Mouse (Mus musculus) midbrain, embryonic 14.5 days (tissue): Measurements from ENCODE around the gene Tmub2. TPM values are rescaled to one million over a fixed set of nuclear protein-coding genes. Genes with fewer than 3 reads are reported as not detected.
A peak's percentile ranks its signal among the peaks of the same experiment; 100 is the strongest.

ENCODE experiments used
- ATAC-seq: fragments of 200-750 bp; cut with Nextera tagmentation; 2 replicates; pipeline ENCODE4 v1.8.0; 2017; ENCODE audit warnings: moderate number of reproducible peaks, moderate library complexity; ENCODE audit not compliant: low FRiP score, low TSS enrichment
- DNase-seq: peaks from one replicate; pipeline ENCODE4 v3.0.0-alpha.2; 2015
- H3K27ac ChIP-seq: fragments of 300-500 bp; sonication (generic); replicated peaks from 2 replicates; pipeline ENCODE4 v1.5.1; 2014; ENCODE audit warnings: mild to moderate bottlenecking, low read depth, low read length, moderate library complexity
- H3K27me3 ChIP-seq: fragments of 300-500 bp; sonication (generic); 2 replicates; pipeline ENCODE4 v1.6.1; 2014; ENCODE audit warnings: low read length, control low read depth, mixed read lengths; ENCODE audit not compliant: control insufficient read depth, insufficient read depth
- H3K36me3 ChIP-seq: fragments of 300-500 bp; sonication (generic); 2 replicates; pipeline ENCODE4 v1.6.1; 2014; ENCODE audit warnings: low read length, control low read depth; ENCODE audit not compliant: control insufficient read depth, insufficient read depth
- H3K4me1 ChIP-seq: fragments of 300-500 bp; sonication (generic); 2 replicates; pipeline ENCODE4 v1.6.1; 2014; ENCODE audit warnings: mild to moderate bottlenecking, antibody characterized with exemption, low read length, control low read depth; ENCODE audit not compliant: control insufficient read depth, insufficient read depth
- H3K4me2 ChIP-seq: fragments of 300-500 bp; sonication (generic); 2 replicates; pipeline ENCODE4 v1.6.1; 2014; ENCODE audit warnings: mild to moderate bottlenecking, low read length, moderate library complexity
- H3K4me3 ChIP-seq: fragments of 300-500 bp; sonication (generic); replicated peaks from 2 replicates; pipeline ENCODE4 v1.5.1; 2014; ENCODE audit warnings: low read depth, low read length
- H3K9ac ChIP-seq: fragments of 300-500 bp; sonication (generic); replicated peaks from 2 replicates; pipeline ENCODE4 v1.6.1; 2014; ENCODE audit warnings: mild to moderate bottlenecking, low read length, moderate library complexity
- H3K9me3 ChIP-seq: fragments of 300-500 bp; sonication (generic); 2 replicates; pipeline ENCODE4 v1.6.1; 2016; ENCODE audit warnings: low read length, control low read depth, mixed read lengths; ENCODE audit not compliant: control insufficient read depth
- WGBS: fragments of 180-500 bp; shearing (Covaris S2); extraction: QIAGEN DNeasy Blood & Tissue Kit; methylation state at CpG from one replicate; pipeline ENCODE4 v1.1.7; 2014; 5-methylcytosine and 5-hydroxymethylcytosine counted together
- polyA plus RNA-seq: library from polyadenylated mRNA; unstranded; fragments of >200 nt; fragmentation: Nextera tagmentation; extraction: Ambion mirVana; gene quantifications from 2 replicates; pipeline ENCODE4 v1.2.1, GENCODE M21; 2014

Gene Tmub2
- polyA plus RNA-seq, result 76.4 and 78.4 TPM in 2 replicates

DNA sequence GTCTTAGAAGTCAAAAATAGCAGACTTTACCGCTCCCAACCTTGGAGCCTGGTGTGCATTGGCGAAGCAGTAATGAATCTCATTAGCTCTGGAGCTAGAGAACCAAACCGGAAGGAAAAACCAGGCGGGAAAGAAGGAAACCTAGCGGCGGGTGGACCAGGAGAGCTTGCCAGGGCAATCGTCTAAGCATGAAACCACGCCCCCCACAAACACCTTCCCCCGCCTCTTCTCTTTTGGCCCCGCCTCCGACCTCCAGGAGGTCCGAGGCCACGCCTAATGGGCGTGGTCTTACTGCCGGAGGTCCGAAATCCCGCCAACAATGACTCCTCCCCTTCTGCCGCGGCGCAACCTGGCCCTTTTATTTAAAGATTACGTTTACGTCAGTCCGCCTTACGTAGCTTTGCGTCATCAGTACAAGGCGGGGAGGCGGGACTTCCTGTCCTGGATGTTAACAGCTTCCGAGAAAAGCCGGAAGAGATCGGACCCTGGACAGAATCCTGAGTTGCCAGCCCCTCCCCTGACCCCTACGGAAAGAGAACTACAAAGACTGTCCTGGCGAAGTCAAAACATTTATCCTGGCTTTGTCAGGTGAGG is at the start of gene Tmub2:
Tmub2 (plus strand) TSS at position 431 of the 594 bp plus-strand sequence.
- peak within 1 kb of the TSS; percentile 73 for H3K4me2 ChIP-seq
- peaks cover 27% of the 10 kb centered on the region for H3K36me3 ChIP-seq
- H3K27ac ChIP-seq, result peak within 1 kb of the TSS; percentile 86
- no peaks in the 10 kb centered on the region for H3K9me3 ChIP-seq
- H3K4me3 ChIP-seq, result peak within 1 kb of the TSS; percentile 81
- H3K4me1 ChIP-seq, result peaks cover 10% of the 10 kb centered on the region
- DNase-seq (peak; percentile 99), ATAC-seq (peak; percentile 91)
- peak within 1 kb of the TSS; percentile 74 for H3K9ac ChIP-seq
- WGBS, result under 1% methylated on average over 32 of the region's 32 CpGs
- no peaks in the 10 kb centered on the region for H3K27me3 ChIP-seq

DNA sequence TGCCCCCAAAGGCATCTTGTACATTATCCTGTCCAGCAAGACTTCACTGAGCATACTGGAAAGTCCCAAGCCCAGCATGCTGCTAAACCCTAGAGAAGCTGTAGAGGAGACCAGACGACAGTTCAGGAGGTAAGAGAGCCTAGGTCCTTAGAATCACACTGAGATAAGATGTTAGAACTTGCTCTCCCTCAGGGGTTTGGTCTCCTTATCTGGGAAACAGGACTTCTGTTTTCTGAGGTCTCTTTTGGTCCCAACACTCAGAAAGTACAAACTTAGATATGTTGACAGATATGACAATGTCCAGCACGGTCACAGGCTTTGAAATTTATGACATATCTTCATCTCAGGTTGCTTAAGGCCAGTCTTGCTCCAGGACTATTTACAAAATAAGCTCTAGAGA is 48.7 kb upstream of the Tmub2 start:
- H3K27ac ChIP-seq, result no peak overlapping the region
- ATAC-seq (no peak), DNase-seq (no peak)
- H3K9me3 ChIP-seq, result no peaks in the 10 kb centered on the region
- H3K4me1 ChIP-seq, result no peaks in the 10 kb centered on the region
- no peaks in the 10 kb centered on the region for H3K27me3 ChIP-seq
- H3K4me2 ChIP-seq, result no peak overlapping the region
- WGBS, result 70% methylated on average over 2 of the region's 2 CpGs
- H3K9ac ChIP-seq, result no peak overlapping the region
- no peaks in the 10 kb centered on the region for H3K36me3 ChIP-seq
- no peak overlapping the region for H3K4me3 ChIP-seq

DNA sequence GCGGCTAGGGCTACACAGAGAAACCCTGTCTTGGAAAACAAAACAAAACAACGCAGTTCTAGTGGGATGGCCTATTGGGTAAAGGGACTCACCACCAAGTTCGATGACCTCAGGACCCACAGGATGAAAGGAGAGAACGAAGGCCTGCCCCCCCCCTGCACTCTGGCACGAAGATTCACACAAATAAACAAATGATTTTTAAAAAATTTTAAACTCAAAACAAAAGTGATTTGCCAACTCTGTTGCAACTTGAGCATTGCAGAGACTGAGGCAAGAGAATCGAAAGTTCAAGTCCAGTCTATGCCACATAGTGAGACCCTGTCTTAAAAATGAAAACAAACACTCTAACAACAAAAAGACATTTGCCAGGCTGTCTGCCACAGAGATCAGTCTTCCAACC is 44.1 kb upstream of the Tmub2 start:
- 92% methylated on average over 6 of the region's 6 CpGs for WGBS
- H3K4me3 ChIP-seq, result no peak overlapping the region
- DNase-seq, result no peak
- peaks cover 6% of the 10 kb centered on the region; the same call in 1 of the 2 replicates for H3K4me1 ChIP-seq
- H3K36me3 ChIP-seq, result no peaks in the 10 kb centered on the region
- no peak overlapping the region for H3K9ac ChIP-seq
- no peak overlapping the region for H3K27ac ChIP-seq
- no peak for ATAC-seq
- no peaks in the 10 kb centered on the region for H3K9me3 ChIP-seq
- no peaks in the 10 kb centered on the region for H3K27me3 ChIP-seq
- H3K4me2 ChIP-seq, result no peak overlapping the region

DNA sequence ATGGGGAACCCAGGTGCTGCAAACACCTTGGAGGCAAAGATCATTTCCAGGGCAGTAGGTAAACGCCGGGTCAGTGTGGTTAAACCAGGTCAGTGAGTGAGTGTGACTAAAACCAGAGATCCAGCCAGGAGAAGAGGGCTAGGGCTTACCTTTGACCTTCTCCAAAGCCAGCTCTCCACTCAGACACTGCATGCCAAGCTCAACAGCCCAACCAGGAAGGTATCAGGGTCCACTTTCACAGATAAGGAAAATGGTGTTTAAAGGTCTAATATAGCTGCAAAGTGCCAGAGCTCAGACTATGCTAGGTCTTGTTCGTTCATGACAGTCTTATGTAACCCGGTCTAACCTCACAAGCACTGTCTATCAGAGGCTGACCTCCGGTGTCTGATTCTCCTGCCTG is 43.5 kb upstream of the Tmub2 start:
- 91% methylated on average over 5 of the region's 5 CpGs for WGBS
- no peak for ATAC-seq
- Histone ChIP-seq H3K9me3 (no peaks in the 10 kb centered on the region), H3K4me3 (no peak overlapping the region), H3K9ac (no peak overlapping the region), H3K36me3 (no peaks in the 10 kb centered on the region), H3K4me2 (no peak overlapping the region), H3K27me3 (no peaks in the 10 kb centered on the region), H3K27ac (no peak overlapping the region), H3K4me1 (peaks cover 8% of the 10 kb centered on the region; the same call in 1 of the 2 replicates)
- no peak for DNase-seq

DNA sequence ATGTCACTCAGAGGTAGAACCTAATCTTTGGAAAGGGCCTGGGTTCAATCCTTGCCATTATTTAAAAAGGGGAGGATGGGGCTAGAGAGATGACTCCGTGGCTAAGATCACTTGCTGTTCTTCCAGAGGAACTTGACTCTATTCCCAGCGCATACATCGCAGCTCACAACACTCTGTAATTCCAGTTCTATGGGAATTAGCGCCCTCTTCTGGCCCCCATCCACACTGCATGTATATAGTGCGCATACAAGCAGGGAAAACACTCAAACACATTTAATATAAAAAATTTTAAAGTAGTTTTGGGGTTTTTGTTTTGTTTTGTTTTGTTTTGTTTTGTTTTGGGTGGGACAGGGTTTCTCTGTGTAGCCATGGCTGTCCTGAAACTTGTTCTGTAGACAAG is 42.9 kb upstream of the Tmub2 start:
- no peak overlapping the region for H3K9ac ChIP-seq
- H3K9me3 ChIP-seq, result no peaks in the 10 kb centered on the region
- no peak for DNase-seq
- H3K4me1 ChIP-seq, result peaks cover 8% of the 10 kb centered on the region; the same call in 1 of the 2 replicates
- 52% methylated on average over 5 of the region's 5 CpGs for WGBS
- no peaks in the 10 kb centered on the region for H3K27me3 ChIP-seq
- H3K4me2 ChIP-seq, result no peak overlapping the region
- no peak overlapping the region for H3K27ac ChIP-seq
- H3K4me3 ChIP-seq, result no peak overlapping the region
- no peak for ATAC-seq
- H3K36me3 ChIP-seq, result no peaks in the 10 kb centered on the region

DNA sequence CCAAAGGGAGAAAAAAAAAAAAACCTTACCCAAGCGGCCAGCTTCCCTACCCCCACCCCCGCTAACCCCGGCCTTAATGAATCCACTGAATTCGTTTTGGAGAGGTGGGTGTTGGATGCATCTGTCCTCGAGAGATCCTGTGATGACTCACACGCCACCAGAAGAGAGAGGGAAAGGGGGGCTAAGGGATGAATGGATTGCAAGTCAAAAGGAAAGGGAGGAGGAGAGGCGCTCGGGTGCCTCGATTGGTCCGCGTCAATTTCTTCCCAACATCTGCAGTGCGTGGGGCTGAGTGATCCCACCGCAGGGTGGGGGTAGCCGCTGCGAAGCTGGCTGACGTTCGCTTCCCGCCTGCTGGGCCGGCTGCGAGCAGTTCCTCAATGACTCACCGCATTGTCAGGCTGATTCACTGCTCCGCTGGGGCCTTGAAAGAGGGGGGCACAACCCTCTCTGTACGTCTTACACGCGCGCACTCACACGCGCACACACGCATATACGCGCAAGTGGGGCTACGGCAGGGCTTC is 39.7 kb upstream of the Tmub2 start:
- peak; percentile 64; the same call in 1 of the 2 replicates for ATAC-seq

DNA sequence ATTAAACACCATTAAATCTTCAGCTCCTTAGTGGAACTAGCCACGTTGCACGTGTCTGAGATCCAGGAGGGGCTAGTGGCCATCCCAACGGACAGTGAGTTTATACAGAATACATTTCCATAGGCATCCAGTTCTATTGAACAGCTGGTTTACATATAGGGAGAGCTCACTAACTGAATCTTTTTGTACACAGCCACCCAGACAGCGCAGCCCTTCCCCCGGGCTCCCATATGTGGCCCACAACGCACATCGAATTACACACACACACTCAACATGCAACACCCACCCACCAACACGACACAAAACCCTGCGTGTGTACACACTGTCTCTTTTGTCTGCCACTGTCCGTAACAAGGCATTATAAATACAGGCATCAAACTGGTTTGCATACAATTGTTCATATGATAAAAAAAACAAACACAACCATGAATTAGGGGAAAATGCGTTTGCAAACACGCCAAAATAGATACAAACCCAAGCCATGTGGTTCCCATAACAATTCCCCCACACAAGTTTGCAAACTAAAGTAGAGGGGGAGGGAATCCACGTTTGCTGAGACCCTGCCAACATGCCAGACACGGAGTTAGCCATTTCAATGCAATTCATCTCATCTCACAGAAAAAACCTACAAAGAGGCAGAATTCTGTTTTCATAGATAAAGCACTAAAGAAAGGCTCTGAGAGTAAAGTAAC is 39.0 kb upstream of the Tmub2 start:
- ATAC-seq (no peak), DNase-seq (no peak)
- Histone ChIP-seq H3K4me2 (peak overlapping the region; percentile 60), H3K27me3 (no peaks in the 10 kb centered on the region), H3K27ac (peak overlapping the region; percentile 1), H3K9ac (peak overlapping the region; percentile 41), H3K9me3 (no peaks in the 10 kb centered on the region), H3K4me3 (peak overlapping the region; percentile 30), H3K4me1 (peaks cover 11% of the 10 kb centered on the region; the same call in 1 of the 2 replicates), H3K36me3 (no peaks in the 10 kb centered on the region)
- WGBS, result 50% methylated on average over 14 of the region's 14 CpGs

More for the DNA sequence above, 39.7 kb upstream of the Tmub2 start:
- H3K4me2 ChIP-seq, result peak overlapping the region; percentile 60
- peak overlapping the region; percentile 41 for H3K9ac ChIP-seq
- H3K36me3 ChIP-seq, result no peaks in the 10 kb centered on the region
- WGBS, result under 1% methylated on average over 32 of the region's 32 CpGs
- peak overlapping the region; percentile 1 for H3K27ac ChIP-seq
- H3K4me3 ChIP-seq, result peak overlapping the region; percentile 30
- no peaks in the 10 kb centered on the region for H3K27me3 ChIP-seq
- peak; percentile 85 for DNase-seq
- peaks cover 11% of the 10 kb centered on the region; the same call in 1 of the 2 replicates for H3K4me1 ChIP-seq
- no peaks in the 10 kb centered on the region for H3K9me3 ChIP-seq

DNA sequence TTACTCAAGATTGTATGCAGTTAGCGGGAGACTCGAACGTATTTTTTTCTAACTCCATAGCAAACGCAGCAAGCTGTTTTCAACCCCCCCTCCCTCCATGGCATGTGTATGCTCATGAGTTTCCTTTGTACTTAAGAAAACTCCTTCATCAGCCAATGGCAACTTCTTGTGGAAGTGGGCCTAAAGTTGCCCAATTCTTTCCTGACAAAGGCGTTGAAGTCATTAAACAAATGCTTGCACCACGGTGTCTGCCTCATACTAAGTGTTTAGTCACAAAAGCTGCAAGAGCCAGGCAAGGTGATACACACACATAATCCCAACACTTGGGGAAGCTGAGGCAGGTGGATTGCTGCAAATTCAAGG is 38.5 kb upstream of the Tmub2 start:
- no peak overlapping the region for H3K4me3 ChIP-seq
- DNase-seq (no peak), ATAC-seq (no peak)
- no peaks in the 10 kb centered on the region for H3K27me3 ChIP-seq
- H3K9me3 ChIP-seq, result no peaks in the 10 kb centered on the region
- 86% methylated on average over 6 of the region's 6 CpGs for WGBS
- H3K4me2 ChIP-seq, result no peak overlapping the region
- H3K27ac ChIP-seq, result no peak overlapping the region
- no peaks in the 10 kb centered on the region for H3K36me3 ChIP-seq
- no peak overlapping the region for H3K9ac ChIP-seq
- peaks cover 11% of the 10 kb centered on the region; the same call in 1 of the 2 replicates for H3K4me1 ChIP-seq
